Mouse (Mus musculus): ENCODE measurements around the gene Iqcn.

GRCm38 (mm10) chr8:70753151-70753550, 49.9 kb downstream of the Iqcn start:
- TF ChIP-seq GATA1 (IDR thresholded peaks at IDR 0.05; ENCODE audit: borderline replicate concordance, low read length), result no peak
- TF ChIP-seq FLI1 (IDR thresholded peaks at IDR 0.05; ENCODE audit: low read length), result no peak
